Mouse (Mus musculus): ENCODE measurements around the gene Zdhhc18. TPM values are rescaled to one million over a fixed set of nuclear protein-coding genes. Genes with fewer than 3 reads are reported as not detected.
"Not testable (repeated sequence)": the region's sequence is repeated elsewhere in the genome, so short reads cannot be mapped to it uniquely, and the experiment has no call there.

Gene Zdhhc18
- total RNA-seq, 1 experiment from 2014 or later = 20.8 TPM

DNA sequence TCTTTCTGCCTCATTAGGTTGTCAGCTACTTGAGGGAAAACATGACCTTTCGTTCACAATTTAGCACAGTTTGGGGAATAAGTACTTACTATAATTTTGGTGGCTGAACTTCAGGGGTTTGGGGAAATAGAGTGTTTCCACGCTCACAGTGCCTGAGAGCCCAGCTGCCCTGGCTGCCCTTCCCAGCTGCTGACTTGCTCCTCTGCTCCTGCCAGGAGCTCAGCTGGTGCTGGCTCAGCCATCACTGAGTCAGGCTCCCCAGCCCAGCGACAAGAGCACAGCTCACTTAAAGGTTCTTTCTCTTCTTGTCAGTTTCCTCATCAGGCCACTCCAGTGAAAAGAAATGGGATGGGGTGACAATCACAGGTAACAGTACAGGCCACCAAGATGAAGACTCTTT is 18.6 kb upstream of the Zdhhc18 start:
- ATAC-seq (replicated peaks; ENCODE audit: insufficient number of reproducible peaks, low FRiP score, low TSS enrichment, poor library complexity, severe bottlenecking) = no peak

DNA sequence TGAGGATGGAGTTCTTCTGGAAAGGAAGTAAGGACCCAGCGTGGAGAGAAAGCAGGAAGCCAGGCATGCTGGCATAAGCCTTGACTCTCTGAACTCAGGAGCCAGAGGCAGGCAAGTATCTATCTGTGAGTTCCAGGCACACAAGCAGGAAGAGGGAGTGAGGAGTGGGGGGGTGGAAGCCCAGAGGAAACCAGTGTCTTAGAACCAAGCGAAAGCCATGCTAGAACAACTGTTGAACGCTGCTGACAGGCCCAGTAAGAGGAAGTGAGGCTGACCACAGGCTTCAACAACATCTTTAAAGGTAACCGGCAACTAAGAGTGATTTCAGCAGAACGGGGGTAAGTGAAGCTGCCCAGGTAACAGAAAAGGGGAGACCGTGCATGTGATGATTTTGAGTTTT is 16.2 kb upstream of the Zdhhc18 start:
- ATAC-seq (replicated peaks; ENCODE audit: insufficient number of reproducible peaks, low FRiP score, low TSS enrichment, poor library complexity, severe bottlenecking) = peak; percentile 72

DNA sequence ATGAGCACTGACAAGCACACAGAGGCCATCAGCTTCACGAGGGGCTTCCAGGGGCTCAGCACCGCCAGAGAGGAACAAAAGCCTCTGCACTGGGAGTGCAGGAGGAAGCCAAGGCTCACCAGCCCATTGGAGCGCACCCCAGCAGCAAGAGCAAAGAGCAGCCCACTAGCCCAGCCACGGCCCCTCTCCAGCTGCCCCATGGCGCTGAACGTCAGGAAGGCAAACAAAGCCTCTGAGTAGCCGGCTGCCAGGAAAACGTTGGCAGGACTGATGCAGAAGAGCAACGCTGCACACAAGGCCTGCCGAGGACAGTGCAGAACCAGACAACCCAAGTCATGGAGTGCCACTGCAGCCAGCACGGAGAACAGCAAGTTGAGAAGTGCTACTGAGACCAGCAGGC is 15.2 kb upstream of the Zdhhc18 start:
- ATAC-seq (replicated peaks; ENCODE audit: insufficient number of reproducible peaks, low FRiP score, low TSS enrichment, poor library complexity, severe bottlenecking) = no peak

DNA sequence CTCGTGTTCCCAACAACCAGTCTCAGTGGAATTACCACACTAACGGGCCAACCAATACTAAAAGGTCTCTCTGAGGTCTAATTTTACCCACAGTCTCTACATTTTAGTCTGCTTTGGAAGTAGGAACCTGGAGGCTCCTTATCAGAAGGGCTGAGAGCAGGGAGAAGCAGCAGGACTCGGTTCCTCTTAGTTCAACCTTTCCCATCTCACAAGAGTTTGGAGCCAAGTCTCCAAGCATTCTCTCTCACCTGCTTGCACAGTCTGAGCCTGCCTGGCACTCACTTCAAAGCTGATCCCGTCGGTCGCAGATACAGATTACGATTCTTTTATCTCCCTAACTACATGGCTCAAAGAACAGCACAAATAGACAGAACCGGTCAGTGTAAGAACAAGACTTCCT is 13.0 kb upstream of the Zdhhc18 start:
- no peak for ATAC-seq (replicated peaks; ENCODE audit: insufficient number of reproducible peaks, low FRiP score, low TSS enrichment, poor library complexity, severe bottlenecking)

DNA sequence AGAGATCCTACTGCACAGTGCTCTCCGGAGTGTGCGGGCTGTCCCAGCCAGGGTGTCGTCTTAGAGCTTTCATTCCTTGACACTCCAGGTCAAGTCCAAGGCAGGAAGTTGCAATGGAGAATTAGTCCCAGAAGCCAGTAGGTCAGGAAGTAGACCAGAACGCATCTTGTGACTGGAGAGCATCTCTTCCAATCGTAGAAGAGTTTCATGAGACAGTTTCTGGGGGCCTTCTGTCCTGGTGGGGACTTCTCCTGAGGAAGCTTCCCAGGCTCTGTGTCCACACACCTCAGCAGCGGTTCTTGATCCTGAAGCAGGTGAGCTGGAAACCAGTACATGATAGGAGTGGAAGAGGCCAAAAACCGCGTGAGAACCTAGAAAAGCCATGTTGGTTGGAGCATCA is 12.5 kb upstream of the Zdhhc18 start:
- ATAC-seq (replicated peaks; ENCODE audit: insufficient number of reproducible peaks, low FRiP score, low TSS enrichment, poor library complexity, severe bottlenecking) = no peak

DNA sequence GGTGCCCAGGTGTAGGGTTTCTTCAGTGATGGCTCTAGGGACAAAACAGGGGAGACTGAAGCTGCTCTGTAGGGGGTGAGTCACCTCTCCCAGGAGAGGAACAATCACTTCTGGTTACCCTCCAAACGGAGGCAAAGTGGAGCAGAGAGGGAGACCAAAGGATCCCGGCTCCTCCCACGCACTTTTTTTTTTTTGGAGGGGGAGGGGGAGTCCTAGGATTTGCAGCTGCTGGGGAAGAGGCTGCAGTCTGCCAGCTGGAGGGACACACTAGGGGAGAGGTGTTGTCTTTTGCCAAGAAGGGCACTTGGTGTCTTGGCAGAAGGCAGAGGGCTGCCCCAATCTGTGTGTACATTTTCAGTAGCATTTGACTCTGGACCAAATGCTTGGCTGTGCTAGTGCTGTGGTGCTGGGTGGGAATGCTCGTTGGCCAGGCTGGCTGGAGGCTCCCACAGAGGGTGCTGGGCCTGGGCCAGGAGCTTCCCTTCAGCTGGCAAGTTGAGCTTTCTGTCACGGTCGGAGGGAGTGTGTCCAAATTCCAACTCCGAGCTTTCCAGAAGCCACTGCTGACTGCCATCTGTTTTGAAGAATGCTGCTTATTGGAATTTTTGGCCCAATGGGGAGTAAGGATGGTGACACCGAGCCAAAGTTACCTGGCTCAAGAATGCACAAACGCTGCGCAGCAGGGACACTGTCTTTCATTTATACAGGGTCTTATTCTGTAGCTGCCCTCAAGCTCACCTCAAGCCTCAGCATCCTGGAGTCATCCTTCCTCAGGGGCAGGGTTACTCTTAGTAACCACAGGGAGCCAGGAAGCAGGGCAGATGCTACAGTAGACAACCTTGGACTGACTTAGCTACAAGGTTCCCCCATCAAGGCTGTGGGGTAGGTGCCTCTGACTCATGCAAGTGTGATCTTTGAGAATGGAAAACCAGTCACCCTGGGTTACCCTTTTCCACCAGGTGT is 10.5 kb upstream of the Zdhhc18 start:
- no peak; the same call in 1 of the 2 replicates for ATAC-seq (replicated peaks; ENCODE audit: insufficient number of reproducible peaks, low FRiP score, low TSS enrichment, poor library complexity, severe bottlenecking)

DNA sequence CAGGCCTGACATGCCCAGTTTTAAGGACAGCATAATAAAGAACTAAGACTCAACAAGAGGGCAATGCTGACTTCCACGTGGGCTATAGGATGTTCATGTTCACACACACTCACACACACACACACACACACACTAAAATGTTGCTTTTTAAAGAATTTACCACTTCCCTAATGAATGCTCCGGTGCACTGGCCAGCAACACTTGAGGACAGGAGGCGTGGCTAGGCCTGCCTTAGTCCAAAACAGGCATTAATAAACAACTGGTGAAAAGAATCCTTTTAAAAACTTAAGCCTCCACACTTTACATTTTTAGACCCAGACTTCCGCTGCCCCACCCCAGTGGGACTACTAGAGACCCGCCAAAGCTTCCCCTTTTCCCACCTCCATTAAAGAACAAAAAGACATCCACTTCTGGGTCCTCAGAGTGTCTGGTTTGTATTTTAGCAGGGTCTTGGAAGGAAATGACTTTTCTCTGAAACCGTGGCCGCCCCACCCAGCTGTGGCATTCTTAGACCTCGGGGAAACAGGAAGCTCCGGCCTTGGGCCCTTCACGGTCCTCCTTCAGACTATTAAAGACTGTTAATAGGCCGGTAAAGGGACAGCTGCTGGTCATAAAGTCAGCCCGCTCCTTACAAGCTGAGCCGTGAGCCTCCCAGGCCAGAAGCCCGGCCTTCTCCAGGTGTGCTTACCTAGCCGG is 9.7 kb upstream of the Zdhhc18 start:
- peak; percentile 77 for ATAC-seq (replicated peaks; ENCODE audit: insufficient number of reproducible peaks, low FRiP score, low TSS enrichment, poor library complexity, severe bottlenecking)

DNA sequence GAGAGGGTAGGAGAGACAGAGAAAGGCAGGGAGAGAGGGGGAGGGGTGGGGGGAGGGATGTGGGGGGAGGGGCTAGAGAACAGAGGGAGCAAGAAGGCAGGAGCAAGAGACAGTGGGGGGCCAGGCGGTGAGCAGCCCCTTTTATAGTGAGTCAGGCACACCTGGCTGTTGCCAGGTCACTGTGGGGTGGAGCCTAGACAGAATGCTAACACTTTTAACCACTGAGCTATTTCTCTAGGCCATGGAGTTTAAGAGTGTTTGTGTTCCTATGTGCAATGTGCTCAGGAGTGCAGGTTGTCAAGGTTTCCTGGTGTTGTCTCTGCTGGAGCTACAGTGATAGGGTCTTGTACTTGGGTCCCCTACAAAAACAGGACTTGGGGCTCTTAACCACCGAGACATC is 8.8 kb upstream of the Zdhhc18 start:
- no peak for ATAC-seq (replicated peaks; ENCODE audit: insufficient number of reproducible peaks, low FRiP score, low TSS enrichment, poor library complexity, severe bottlenecking)

DNA sequence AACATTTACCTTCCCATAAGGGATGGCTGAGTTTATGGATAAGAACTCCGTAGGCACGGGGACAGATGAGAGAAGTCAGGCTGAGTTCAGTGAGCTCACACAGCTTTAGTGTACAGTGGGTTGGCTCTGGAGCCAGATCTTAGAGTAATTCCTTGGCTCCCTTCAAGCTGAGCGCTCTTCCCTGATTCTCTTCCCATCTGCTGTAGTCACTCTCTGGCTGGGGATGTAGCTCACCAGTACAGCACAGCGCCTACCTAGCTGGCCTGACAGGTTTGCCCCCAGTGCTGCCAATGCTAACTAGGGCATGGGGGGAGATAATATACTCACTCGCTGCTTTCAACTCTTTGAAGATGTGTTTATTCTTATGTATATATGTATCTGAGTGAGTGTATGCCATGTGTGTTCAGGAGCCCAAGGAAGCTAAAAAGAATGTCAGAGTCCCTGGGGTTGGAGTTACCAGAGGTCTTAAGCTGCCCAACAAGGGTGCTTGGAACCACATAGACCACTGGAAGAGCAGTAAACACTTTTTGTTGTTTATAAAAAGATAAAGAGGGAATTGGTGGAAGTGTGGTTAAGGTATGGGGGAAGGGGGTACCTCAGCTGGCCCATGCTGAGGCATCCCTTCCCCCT is 8.0 kb upstream of the Zdhhc18 start:
- ATAC-seq (replicated peaks; ENCODE audit: insufficient number of reproducible peaks, low FRiP score, low TSS enrichment, poor library complexity, severe bottlenecking) = no peak

DNA sequence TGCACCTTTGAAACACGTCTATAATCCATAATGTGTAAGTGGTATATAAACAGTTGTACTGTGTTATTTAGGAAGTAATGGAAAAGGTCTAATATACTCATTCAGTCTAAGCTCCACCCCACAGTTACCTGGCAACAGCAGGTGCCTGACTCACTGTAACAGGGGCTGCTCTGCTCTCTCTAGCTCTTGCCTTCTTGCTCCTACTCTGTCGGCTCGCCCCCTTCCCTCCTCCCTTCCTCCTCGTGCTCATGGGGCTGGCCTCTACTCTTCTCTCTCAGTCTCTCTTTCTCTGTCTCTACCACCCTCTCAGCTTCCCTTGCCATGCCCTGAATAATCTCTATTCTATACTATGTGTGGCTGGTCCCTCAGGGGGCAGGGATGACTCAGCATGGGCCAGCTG is 7.0 kb upstream of the Zdhhc18 start:
- no peak for ATAC-seq (replicated peaks; ENCODE audit: insufficient number of reproducible peaks, low FRiP score, low TSS enrichment, poor library complexity, severe bottlenecking)

DNA sequence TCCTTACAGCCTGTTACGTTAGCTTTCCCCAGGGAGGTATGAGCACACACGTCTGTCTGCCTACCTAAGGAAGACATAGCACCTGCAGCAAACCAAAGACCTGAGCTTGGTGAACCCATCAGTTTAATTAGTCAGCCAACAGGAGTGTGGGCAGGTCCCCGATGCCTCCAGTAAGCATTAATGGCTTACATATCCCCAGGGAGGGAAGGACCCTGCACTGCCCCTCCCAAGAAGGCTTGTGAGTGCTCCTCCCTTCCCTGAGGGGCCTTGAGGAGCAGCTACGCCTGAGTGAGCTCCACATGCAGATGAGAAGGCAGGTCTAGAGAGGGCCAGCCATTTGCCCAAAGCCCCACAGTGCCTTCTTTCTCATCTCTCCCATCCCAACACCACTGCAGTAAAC is 6.3 kb upstream of the Zdhhc18 start:
- ATAC-seq (replicated peaks; ENCODE audit: insufficient number of reproducible peaks, low FRiP score, low TSS enrichment, poor library complexity, severe bottlenecking) = no peak

DNA sequence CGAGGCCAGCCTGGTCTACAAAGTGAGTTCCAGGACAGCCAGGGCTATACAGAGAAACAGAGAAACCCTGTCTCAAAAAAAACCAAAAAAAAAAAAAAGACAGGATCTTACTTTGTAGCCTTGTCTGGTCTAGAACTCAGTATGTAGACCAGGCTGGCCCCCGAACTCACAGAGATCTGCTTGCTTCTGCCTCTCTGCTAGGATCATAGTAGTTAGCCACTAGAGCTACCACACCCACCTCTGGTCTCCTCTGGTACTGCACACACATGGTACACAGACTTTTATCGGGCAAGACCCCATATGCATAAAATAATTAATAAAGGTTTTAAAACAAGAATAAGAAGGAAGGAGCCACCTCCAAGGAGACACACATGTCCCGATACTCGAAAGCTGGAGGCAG is 4.1 kb upstream of the Zdhhc18 start:
- not testable (repeated sequence) for ATAC-seq (replicated peaks; ENCODE audit: insufficient number of reproducible peaks, low FRiP score, low TSS enrichment, poor library complexity, severe bottlenecking)

DNA sequence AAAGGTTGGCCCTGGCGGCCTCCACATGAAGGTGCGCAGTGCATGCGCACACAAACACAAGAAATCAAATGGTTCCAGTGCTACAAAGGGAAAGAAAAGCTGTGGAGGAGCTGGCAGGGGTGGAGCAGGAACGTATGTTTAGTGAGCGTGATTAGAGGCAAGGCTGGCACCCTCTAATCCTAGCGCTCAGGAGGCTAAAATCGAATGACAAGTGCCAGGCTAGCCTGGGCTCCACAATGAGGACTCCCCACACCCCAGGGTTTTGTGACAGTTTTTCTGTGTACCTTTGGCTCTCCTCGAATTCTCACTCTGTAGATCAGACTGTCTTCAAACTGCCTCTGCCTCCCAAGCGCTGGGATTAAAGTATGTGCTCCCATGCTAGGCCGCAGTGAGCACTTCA is 2.8 kb upstream of the Zdhhc18 start:
- no peak for ATAC-seq (replicated peaks; ENCODE audit: insufficient number of reproducible peaks, low FRiP score, low TSS enrichment, poor library complexity, severe bottlenecking)

DNA sequence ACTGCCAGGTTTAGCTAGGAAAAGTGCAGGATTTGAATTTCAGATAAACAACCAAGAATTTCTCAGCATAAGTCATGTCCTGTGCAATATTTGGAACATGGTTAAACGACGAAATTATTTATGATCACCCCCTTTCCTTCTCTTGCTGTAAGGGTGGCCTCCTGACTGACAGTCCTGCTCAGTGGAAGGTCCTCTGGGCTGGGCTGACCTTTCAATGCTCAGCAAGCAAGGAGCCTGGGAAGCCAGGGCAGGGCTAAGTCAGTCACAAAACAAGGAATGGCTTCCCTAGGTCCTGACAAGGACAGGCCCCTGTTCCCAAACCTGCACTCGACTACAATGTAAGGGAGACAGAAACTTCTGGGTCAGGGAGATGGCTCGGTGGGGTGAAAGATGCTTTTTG is 2.0 kb upstream of the Zdhhc18 start:
- no peak for ATAC-seq (replicated peaks; ENCODE audit: insufficient number of reproducible peaks, low FRiP score, low TSS enrichment, poor library complexity, severe bottlenecking)

DNA sequence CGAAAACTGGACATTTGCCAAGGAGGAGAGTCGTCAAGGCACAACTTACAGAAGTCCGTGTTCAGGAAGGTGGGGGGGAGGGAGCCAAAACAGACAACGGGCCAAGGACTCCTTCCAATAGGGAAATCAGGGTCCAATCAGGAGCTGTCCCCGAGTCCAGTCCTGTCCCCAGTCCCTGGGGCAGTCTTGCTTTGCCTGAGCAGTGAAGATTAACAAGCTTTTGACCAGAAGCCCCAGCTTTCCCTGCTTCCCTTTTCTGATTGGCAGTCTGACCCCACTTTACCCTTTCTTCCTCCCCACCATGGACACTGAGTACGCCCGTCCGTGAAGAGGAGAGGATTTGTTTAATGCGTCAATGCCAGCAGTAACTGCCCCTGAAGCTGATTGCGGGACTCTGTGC is 1.5 kb upstream of the Zdhhc18 start:
- no peak; the same call in 1 of the 2 replicates for ATAC-seq (replicated peaks; ENCODE audit: insufficient number of reproducible peaks, low FRiP score, low TSS enrichment, poor library complexity, severe bottlenecking)

DNA sequence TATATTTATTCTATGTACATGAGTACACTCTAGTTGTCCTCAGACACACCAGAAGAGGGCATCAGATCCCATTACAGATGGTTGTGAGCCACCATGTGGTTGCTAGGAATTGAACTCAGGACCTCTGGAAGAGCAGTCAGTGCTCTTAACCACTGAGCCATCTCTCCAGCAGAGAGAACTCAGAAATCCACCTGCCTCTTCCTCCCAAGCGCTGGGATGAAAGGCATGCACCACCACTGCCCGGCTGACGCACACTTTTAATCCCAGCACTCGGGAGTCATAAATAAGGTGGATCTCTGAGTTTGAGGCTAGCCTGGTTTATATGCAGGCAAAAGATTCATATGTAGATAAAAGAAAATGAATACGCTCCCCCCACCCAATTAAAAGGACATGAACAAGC is 490 bp downstream of the Zdhhc18 start:
- not testable (repeated sequence) for ATAC-seq (replicated peaks; ENCODE audit: insufficient number of reproducible peaks, low FRiP score, low TSS enrichment, poor library complexity, severe bottlenecking)

DNA sequence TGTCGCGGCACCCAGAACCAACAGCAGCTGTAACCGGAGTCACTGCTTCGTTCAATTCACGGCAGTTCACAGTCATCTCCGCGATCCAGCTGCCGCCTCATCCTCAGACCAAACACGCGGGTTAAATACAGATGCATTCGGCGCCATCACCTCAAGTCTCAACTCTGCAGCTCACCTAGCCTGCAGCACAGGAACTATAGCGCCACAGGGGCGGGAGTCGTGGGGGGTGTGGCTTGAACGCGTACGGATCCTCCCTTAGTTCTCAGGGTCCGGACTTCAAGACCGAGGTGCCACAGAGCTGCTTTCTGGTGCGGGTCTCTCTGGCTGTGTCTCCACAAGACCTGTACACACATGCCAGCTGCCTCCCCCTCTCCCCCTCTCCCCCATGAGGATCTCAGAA is 4.3 kb downstream of the Zdhhc18 start:
- ATAC-seq (replicated peaks; ENCODE audit: insufficient number of reproducible peaks, low FRiP score, low TSS enrichment, poor library complexity, severe bottlenecking) = no peak

DNA sequence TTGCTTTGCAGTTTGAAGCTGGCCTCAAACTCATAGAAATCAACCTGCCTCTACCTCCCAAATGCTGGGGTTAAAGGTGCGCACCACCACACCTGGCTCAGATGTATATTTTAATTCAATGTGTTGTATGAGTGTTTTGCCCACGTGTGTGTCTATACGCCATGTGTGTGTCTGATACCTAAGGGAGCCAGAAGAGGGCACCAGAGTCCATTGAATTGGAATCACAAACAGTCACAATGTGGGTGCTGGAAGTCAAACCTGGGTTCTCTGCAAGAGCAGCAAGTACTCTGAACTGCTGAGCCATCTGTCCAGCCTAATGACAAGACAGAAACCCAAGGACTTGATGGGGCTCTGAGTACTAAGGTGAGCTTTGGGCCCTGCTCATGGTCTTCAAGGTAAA is 4.8 kb downstream of the Zdhhc18 start:
- no peak for ATAC-seq (replicated peaks; ENCODE audit: insufficient number of reproducible peaks, low FRiP score, low TSS enrichment, poor library complexity, severe bottlenecking)

DNA sequence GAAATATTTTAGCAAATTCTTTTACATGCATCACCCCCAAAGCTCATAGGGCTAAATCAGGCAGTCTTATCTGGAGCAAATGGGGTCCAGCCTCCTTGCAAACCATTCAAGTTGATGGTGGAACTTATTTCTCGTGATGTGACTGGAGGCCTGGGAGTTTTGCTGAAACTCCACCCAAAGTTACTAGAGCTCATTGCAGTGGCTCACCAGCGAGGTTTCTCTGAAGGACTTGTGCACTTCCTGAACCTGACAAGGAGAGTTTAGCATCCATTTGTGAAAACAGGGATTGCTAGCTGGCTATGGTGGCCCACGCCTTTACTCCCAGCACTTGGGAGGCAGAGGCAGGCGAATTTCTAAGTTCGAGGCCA is 15.9 kb downstream of the Zdhhc18 start:
- ATAC-seq (replicated peaks; ENCODE audit: insufficient number of reproducible peaks, low FRiP score, low TSS enrichment, poor library complexity, severe bottlenecking) = no peak
